Mouse (Mus musculus) mouse trophoblast stem cell (cell line): ENCODE measurements at regions not wholly inside any gene's neighbourhood (a gene's known extent, or its start where the extent isn't known, plus 50 kb on each side); places are given as distances from the start of the nearest gene placed in this dataset.

Source experiments
- in situ Hi-C, 2 experiments: fragments of 300-500 bp; cut with MseI, MboI; formaldehyde crosslinking; loops; 2 replicates in 1 of 2; 3 replicates in 1 of 2; pipeline ENCODE4 v1.15.1; 2025

DNA sequence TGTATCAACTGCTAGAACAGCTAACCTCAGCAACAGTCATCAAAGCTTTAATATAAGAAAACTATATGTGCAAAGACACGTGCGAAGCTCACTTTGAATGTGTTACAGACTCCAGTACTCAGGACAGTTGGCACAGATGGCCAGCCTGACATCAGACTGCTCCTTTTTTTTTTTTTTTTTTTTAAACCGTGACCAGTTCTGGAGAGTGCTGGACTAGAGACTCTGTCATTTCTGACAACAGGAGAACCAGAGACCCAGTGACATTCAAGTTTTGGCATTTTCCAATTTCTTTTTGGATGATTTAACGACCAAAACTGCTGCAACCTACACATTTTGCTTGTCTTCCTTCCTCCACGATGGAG lies 371.5 kb upstream of the Nr5a2 start:
- in situ Hi-C loops = loop anchor here in 1 of 2 experiments (10.0 kb wide), 1 partner anchor 713 kb away; no protein-coding TSS in a partner anchor

- in situ Hi-C loops = loop anchor here in 1 of 2 experiments (10.0 kb wide), 1 partner anchor 714 kb away; no protein-coding TSS in a partner anchor
Observed at GRCm38 (mm10) chr1:137330634-137331033, 370.4 kb upstream of the Nr5a2 start.

DNA sequence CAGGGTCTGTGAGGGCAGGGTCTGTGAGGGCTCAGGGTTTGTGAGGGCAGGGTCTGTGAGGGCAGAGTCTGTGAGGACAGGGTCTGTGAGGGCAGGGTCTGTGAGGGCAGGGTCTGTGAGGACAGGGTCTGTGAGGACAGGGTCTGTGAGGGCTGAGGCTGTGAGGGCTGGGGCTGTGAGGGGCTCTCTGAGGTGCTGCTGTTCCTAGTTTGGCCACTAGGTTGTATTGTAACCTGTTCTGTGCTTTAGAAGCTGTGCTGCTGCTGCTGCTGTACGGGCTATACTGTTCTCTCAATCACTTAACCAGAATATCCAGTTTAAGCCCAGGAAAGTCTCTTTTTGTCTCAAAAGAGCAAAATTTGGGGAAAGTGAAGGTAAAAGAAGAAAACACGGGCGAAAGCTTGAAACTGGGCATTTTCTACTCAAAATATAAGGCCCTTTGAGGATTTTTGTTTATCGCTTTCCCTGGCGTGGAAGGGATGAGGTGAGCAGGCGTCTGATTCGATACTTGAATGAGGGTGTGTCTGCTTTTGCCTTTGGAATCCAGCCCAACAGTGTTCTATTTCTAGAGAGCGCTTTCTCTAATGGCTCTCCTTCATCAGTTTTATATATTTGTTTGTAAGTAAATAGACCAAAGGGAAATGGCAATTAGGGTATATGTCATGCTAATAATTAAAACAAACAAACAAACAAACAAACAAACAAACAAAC lies 363.8 kb upstream of the Nr5a2 start:
- in situ Hi-C loops = loop anchor here (10.0 kb wide), 2 partner anchors 721 to 1731 kb away; no protein-coding TSS in a partner anchor

DNA sequence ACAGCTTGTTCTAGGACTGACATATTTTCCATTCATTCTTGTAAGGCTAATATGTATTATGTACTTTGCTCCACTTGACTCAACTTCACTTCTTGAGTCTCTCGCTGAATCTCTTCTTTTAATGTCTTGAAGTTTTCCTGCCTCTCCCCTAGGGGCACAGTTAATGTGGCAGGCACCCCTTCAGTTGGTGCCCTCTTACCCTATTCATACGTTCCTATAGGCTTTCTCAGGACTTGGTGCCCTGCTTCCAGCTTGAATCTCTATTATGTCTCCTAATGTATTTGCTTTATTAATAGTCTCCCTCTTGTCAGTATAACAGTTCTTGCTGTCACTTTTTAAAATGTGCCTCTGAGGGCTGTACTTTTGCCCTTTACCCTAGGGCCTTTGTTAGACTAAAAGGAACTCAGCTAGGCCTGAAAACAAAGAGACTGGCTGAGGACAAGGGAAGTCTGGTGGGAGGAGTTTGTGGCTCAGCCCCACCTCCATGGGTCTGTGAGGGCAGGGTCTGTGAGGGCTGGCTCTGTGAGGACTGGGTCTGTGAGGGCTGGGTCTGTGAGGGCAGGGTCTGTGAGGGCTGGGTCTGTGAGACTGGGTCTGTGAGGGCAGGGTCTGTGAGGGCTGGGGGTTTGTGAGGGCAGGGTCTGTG lies 362.9 kb upstream of the Nr5a2 start:
- in situ Hi-C loops = loop anchor here (10.0 kb wide), 2 partner anchors 722 to 1732 kb away; no protein-coding TSS in a partner anchor

- in situ Hi-C loops = no loop called here
Observed at GRCm38 (mm10) chr1:137302757-137303422, 342.6 kb upstream of the Nr5a2 start.

GRCm38 (mm10) chr1:137297780-137298569 lies 337.7 kb upstream of the Nr5a2 start:
- in situ Hi-C loops = no loop called here

GRCm38 (mm10) chr1:137289456-137289855 lies 329.2 kb upstream of the Nr5a2 start:
- in situ Hi-C loops = no loop called here

DNA sequence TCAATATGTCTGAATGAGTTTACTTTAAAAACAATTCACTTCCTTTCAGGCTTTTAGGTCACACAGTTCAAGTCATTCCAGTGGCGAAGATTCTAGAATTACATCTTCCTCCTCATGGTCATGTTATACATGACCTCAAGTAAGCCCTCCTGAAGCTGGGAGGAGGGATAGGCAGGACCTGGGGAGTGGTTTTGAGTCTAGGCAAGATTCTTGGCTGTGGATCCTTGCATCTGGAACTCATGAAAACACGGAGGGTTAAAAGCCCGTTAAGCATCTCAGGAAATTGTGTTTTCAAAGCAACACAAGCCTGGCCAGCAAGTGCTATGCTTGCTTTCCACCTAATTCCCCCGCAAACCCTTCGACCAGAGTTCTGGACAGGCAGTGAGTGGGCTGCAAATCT lies 323.0 kb upstream of the Nr5a2 start:
- in situ Hi-C loops = no loop called here

GRCm38 (mm10) chr1:137282457-137282856 lies 322.2 kb upstream of the Nr5a2 start:
- in situ Hi-C loops = no loop called here

DNA sequence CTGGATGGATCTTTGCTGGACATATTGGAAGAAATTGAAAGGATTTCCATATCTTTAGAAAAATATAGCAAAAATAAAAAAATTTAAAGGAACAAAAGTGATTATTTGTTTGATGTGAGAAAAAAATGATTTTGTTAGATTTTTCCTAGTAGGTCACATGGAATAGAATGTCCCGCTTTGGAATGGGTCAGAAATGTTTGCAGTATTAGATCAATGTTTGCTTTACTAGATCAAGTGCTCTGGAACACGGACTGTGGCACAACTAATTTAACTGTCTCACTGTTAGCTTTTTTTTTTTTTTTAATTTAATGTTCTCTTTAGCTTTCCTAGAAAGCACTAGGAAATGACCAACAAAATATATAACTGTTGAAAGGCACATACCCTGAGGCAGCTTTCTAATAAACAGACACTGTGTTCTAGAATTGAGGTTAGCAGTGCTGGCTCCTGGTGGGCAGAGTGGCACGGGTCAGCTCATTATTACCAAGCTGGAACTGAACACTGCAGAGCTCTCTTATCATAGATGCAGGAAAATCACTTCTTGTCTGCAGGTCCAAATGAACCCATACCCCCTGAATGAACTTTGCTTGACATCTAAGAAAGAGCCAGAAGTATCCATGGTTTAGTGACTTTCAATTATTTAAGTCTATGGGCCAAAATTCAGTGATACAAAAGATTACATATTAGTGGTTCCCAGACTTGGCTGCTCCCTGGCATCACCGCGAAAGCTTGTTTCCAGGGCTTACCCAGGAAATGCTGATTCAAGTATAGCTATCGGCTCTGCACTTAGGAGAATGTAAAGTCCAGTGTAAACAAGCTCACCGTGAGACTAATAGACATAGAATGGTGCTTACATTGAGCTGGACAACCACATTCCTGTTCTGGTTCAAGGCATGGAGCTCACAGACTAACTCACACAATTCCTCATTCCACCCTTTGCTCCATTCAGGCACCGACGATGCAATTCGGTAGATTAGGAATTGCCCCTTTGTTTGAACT lies 320.4 kb upstream of the Nr5a2 start:
- in situ Hi-C loops = no loop called here

GRCm38 (mm10) chr1:137279981-137280380 lies 319.7 kb upstream of the Nr5a2 start:
- in situ Hi-C loops = no loop called here

DNA sequence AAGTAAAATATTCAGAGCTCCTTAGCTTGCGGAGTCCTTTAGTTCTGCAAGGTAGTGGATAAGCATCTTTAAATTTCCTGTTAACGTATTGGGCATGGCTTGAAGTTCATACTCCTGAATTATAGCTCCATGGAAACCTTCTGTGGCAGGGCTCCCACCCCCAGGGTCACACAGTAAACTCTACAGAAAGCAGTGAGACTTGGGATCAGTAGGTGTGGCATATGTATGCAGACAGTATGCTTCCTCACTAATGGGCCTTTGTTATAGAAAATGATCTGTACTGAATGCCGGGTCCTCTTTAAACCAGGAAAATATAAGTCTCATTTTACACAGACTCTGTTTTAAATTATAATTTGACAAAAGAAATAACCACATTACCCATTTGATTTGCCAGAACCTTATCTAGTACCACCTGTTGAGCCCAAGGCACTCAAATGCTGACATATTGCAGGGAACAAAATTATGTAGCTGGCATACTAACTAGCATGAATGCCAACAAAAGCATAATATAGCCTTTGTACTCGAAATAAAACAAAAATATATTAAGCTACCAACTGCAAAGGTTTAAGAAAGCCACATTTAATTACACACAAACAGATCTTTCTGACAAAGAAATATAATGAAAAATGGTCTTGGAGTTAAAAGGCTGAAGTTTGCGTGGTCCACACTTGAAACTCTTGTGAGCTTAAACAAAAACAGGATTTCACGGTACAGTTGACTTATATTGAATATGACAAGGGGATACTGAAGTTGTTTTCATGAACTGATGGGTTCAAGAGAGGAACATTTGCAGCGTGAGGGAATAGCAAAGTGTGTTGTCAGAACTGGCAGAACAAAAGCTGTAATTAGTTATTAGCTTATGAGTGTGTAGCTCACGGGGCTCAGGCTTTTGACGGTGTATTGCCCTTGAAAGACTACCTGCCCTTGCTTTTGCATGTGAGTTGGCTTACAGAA lies 310.7 kb upstream of the Nr5a2 start:
- in situ Hi-C loops = no loop called here

DNA sequence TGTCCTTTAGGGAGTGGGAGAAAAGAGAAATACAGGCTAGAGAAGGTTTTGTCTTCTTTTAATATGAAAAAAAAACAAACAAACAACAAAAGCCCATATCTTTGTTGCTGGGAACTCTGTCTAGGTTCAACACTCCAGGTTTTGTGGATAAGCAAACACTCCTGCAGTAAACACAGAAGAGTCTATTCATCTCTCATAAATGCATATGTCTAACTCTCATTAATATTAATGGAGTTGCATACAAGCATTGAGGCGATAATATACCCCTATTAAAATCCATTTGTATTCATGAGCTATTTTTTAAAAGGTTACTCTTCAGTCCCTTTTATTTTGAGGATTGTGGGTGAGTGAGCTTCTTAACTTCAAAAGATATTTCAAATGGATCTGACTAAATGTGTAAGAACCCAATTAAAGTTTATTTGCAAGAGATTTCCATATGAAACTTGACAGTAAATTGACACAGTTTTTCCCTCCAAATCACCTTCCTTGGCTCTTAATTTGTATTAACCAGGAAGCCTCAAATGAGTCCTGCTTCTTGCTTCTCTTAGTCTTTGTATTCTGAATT lies 302.6 kb upstream of the Nr5a2 start:
- in situ Hi-C loops = no loop called here

GRCm38 (mm10) chr1:137262121-137262525 lies 301.9 kb upstream of the Nr5a2 start:
- in situ Hi-C loops = no loop called here

DNA sequence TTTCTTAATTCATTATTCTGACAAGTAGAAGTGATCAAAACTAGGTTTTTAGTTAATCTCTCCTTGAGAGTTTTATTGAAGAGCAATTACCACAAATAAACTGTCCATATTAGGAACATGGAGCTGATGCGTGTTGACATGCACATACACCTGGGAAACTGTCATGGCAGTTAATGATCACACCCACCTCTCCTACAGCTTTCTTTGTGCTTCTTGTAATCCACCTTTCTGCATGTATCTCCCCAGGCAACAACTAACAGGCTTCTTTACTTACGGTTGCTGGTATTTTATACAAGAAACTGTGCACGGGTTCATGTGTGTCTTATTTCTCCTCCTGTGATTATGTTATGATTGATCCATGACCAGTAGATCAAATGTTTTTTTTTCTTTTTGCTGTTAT lies 296.0 kb upstream of the Nr5a2 start:
- in situ Hi-C loops = no loop called here

DNA sequence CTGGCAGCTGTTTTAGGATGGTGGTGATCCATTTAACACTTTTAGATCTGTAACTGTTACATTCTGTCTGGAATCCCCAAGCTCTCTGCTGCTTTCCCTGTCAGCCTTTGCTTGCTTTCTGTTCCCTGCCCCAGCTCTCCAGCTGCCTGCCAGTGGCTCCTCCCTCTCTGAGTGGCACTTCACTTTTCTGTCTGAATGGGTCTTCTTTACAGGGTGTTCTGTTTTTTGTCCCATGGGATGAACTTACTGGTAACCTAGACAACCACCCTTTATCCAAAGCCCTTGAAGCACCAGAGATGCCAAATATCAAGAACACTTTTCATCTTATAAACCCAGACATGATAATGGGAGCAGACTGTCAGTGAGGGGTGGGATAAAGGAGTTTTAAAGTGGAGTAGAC lies 294.8 kb upstream of the Nr5a2 start:
- in situ Hi-C loops = no loop called here

GRCm38 (mm10) chr1:137254634-137255033 lies 294.4 kb upstream of the Nr5a2 start:
- in situ Hi-C loops = no loop called here

DNA sequence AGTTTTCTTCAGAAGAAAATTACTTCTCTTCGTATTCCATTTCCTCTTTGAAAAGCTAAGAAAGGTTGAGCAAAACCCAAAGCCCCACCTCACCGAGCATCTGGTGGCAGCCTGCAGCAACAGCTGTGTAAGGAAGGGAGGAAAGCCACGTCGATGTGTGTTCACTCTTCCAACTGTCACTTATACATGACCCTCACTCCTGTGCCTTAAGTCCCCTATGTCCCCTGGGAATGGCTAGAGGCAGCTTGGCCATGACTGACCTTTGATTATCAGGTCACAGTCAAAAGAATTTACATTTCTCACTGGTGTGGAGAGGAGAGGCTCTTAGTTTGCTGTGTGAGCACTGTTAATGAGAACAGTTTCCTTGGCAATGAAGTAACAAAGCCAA lies 266.8 kb upstream of the Nr5a2 start:
- in situ Hi-C loops = no loop called here

DNA sequence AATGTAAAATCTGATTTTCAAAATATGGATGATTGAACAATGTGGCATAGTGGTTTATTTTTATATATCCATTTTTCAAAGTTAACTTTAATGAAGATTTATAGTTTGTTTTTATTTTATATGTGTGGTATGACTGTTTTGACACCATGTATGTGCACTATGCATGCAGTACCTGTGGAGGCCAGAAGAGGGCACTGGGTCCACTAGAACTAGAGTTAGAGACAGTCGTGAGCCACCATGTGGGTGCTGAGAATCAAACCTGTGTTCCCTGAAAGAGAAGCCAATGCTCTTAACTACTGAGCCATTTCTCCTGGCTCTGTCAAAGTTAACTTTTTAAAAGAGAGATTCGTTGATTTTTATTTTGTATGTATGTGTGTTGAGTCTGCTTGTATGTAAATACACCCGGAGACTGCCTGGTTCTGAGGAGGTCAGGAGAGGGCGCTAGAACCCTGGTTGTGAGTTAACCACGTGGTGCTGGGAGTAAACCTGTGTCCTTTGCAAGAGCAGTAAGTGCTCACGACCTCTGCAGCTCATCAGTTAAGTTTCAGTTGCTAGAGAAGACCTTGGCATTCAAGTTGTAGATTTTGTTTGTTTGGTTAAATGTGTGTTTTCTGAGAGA lies 266.3 kb upstream of the Nr5a2 start:
- in situ Hi-C loops = no loop called here
